In the genomic region with DNA sequence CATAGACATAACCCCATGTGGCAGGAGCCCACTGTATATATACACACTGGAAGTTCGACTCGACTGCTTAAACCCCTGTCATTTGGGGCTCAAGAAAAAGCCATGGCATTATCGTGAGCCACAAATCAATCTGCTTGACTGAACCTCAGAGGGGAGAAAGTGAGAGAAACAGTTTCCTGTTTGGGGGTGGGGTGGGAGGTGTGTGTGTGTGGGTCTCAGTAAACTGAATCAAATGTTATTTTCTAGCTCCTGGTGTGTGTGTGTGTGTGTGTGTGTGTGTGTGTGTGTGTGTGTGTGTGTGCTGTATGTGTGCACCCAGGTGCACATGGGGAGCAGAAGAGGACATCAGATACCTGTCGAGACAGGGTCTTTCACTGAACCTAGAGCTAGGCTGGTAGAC, we compare ENCODE assay signal across 25 mouse cellular contexts. TPM values are rescaled to one million over a fixed set of nuclear protein-coding genes. Genes with fewer than 3 reads are reported as not detected.
DNase-seq lines count a peak whose midpoint lies in the region; ATAC-seq lines count a peak whose summit lies in the region.
"Had no signal": no experiment of that assay in that cellular context is flagged by ENCODE, and none has a peak within 500 bp of the region (broad histone marks: within the 10 kb centered on the region; RNA-seq: fewer than 3 reads in every experiment).

No protein-coding gene starts in this region.

- peak; percentile 48 for DNase-seq in A20 (ENCODE audit: low read depth, low spot score)
- DNase-seq in CD4-positive helper T cell, adult 2 months (ENCODE audit: low read depth, low spot score): peak; percentile 66
- peak; percentile 49 for DNase-seq in T-cell, adult 2 months (ENCODE audit: low spot score)
- DNase-seq in splenic B cell, adult 2 months (ENCODE audit: low read depth, low spot score): peak; percentile 39
- DNase-seq in adrenal gland, adult 2 months: no peak
- DNase-seq in cerebellum, adult 11 months: no peak
- DNase-seq: adrenal gland, postnatal 14 days; cerebellum, adult 11-12 months; cerebellum, postnatal 10 days; forebrain, postnatal 0 days; heart, adult 2 months; heart, postnatal 4 days; kidney, adult 11 months; kidney, postnatal 25 days; lung, postnatal 36 days had no signal

- peaks cover 2% of the 10 kb centered on the region; the same call in 1 of the 2 replicates for H3K36me3 ChIP-seq in splenic B cell, adult 2 months (ENCODE audit: control insufficient read depth, insufficient read depth, low read length, poor library complexity, severe bottlenecking)
- H3K36me3 ChIP-seq: forebrain, embryonic 12.5 days; heart, embryonic 12.5 days; kidney, embryonic 15.5 days; limb, embryonic 12.5 days; liver, embryonic 15.5 days; lung, embryonic 15.5 days had no signal

- no peaks in the 10 kb centered on the region for H3K27me3 ChIP-seq in splenic B cell, adult 2 months (ENCODE audit: control insufficient read depth, insufficient read depth, low read length, poor library complexity, severe bottlenecking)
- H3K27me3 ChIP-seq: forebrain, embryonic 12.5 days; heart, embryonic 12.5 days; kidney, embryonic 15.5 days; liver, embryonic 15.5 days; lung, embryonic 15.5 days had no signal

- ATAC-seq in monocyte, adult 5-6 weeks (replicated peaks; ENCODE audit: insufficient number of reproducible peaks, low FRiP score, low TSS enrichment, poor library complexity, severe bottlenecking): no peak
- ATAC-seq: forebrain, postnatal 0 days; inflammation-experienced regulatory T-cells, adult 6 months; midbrain, embryonic 16.5 days had no signal

RNA-seq across cellular contexts. Expression of a gene that starts 8.6 kb away (rescaled TPM):
- total RNA-seq in adrenal gland, adult 2 months (2021): 1 to 10 TPM; 3.3 to 3.7 TPM
- 2.0 and 2.4 TPM in 2 replicates for polyA plus RNA-seq in adrenal gland, adult 2 months (2012; rRNA removed)
- total RNA-seq in monocyte, adult 5-6 weeks (2017): 94.2 to 168 TPM (median 96.5 TPM) in 3 replicates
- polyA plus RNA-seq: erythroblast, embryonic 14.5 days had no signal

RNA-seq across cellular contexts. Expression of a gene that starts 39.2 kb away (rescaled TPM):
- 1 to 10 TPM; 1.2 to 1.7 TPM for total RNA-seq in adrenal gland, adult 2 months (2021)
- polyA plus RNA-seq in adrenal gland, adult 2 months (2012; rRNA removed): 1.1 and 1.5 TPM in 2 replicates
- 1.1 to 5.3 TPM (median 1.4 TPM) in 3 replicates for total RNA-seq in monocyte, adult 5-6 weeks (2017)

Comparison
In these comparisons a context has a peak if more than half of its experiments do, and no peak if none do; other contexts are left out.
1. DNase-seq: peak in A20 (single experiment), CD4-positive helper T cell, adult 2 months (single experiment), T-cell, adult 2 months (single experiment) and splenic B cell, adult 2 months (single experiment); none in adrenal gland, adult 2 months (single experiment) and cerebellum, adult 11 months (single experiment).
2. RNA of a gene that starts 8.6 kb away (total RNA-seq): 94.2 to 168 TPM in monocyte, adult 5-6 weeks; 3.3 to 3.7 TPM in adrenal gland, adult 2 months; every median in the first group is over 10 times any median in the second.